Mouse (Mus musculus): Measurements from ENCODE around the gene Kcmf1. TPM values are rescaled to one million over a fixed set of nuclear protein-coding genes. Genes with fewer than 3 reads are reported as not detected.
"Not testable (repeated sequence)": the region's sequence is repeated elsewhere in the genome, so short reads cannot be mapped to it uniquely, and the experiment has no call there.

The Kcmf1 gene
- total RNA-seq, 1 experiment from 2014 or later = 126 TPM

DNA sequence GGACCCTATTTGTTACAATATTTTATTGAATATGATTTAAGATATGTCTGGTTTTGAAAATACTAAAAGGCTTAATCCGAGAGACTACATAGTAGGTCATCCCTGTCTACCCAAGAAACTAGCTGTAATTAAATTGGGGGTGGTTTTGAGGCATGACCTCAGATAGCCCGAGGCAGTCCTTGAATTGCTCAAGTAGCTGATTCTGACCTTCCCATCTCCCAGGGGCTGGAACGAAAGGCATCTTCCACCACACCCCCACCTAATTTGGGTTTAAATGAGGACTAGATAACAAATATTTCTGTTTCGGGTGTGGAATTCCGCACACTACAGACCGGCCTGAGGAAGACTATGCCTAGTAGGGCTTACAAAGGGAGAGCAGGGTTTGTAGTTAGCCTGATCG is 1.2 kb upstream of the Kcmf1 start:
- no peak for ATAC-seq (replicated peaks; ENCODE audit: low read depth, poor library complexity, severe bottlenecking)

DNA sequence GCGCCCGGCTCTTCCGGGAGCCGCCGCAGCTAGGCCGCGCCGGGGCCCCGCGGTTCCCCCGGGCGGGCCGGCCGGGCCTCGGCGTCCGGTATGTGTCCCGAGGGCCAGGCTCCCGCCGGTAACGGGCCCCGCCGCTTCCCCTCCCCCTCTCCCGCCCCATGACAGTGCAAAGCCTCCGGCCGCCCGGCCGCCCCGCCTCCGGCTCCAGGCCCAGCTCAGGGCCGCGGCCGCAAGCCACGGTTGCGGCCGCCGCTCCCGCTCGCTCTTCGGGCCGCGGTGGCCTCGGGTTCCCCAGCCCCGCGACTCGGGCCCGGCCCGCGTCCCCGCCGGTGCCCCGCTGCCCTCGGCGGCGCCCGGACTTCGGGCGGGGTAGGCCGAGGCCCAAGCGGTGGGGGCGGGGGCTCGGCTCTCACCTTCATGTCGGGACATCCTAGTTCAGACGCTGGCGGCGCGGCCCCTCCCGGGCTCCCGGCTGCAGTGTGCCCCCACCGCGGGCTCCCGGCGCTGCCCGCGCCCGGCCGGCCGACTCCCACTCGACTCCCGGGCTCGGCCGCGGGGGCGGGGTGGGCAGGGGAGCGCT is 488 bp downstream of the Kcmf1 start:
- ATAC-seq (replicated peaks; ENCODE audit: low read depth, poor library complexity, severe bottlenecking) = no peak

DNA sequence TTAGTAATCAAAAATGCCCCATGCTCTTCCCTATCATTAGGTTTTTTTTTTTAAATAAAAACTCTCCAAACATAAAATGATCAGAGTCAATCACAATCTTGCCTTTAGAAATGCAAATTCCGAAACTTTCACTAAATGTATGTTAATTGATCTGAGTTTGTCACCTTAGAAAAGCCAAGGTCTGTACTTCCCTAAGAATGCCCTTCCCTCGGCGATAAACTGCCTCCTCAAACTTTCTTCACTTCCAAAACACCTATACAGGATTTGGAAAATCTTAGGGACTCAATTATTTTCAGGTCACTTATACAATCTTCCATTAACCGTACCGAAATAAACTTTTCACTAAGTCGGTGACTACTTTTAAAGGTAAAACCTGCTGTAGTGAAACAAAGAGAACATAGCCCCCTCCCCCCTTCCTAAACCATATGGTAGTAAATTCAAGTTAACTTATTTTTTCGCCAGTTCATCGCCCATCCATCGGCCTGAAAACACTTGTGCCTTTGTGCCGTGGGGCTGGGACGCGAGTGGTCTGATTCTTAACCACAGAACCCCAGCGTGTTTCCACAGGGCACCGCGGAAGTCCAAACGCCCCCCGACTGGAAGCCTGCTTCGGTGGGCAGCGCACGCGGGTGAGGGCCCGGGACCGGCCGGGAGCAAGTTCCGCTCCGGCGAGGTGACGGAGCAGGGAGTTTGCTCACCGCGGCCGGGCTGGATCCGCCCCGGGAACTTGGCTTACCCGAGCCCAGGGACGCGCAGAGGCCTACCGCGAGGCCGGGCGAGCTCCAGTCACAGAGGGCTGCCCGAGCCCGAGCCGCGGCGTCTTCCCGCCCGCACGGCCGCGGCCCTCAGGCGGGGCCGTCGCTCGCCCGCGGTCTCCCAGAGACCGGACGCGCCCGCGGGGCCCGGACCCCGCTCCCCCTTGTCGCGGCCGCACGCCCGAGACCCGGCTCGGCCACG is 1.3 kb downstream of the Kcmf1 start:
- ATAC-seq (replicated peaks; ENCODE audit: low read depth, poor library complexity, severe bottlenecking) = peak; percentile 50

DNA sequence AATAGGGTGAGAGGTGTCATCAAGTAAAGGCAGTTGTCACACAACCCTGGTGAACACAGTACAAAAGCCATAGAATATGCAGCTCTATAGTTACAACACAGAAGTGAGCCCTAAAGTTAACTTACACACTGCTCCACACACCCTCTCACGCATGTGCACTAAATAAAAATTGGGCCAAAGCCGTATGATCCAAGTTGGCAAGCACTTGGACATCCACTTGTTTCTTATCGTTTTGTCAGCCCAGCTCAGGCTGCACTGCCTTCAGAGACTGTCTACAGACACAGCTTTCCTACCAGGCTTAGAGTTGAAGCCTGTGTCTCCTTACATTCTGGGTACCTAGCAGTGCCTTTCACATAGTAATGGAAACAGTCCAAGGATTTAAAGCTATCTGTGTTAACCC is 4.8 kb downstream of the Kcmf1 start:
- ATAC-seq (replicated peaks; ENCODE audit: low read depth, poor library complexity, severe bottlenecking) = no peak

DNA sequence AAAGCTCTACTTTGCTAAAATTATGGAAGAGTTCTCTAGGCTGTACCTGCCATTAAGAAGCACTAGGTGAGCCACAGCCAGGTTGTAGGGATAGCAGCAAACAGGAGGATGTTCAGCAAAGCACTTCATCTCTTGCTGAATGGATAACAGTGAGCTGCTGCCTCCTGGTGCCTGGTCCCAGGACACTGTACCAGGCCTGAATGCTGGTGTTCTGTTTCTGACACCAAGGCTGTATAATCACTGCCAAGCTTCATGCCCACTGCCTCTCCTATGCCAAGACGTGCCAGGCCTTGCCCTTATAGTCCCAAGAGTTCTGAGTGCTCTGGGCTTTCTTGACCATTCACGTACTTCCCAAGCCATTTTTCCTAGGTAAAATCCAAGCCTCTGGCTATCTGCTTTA is 8.5 kb downstream of the Kcmf1 start:
- no peak for ATAC-seq (replicated peaks; ENCODE audit: low read depth, poor library complexity, severe bottlenecking)

DNA sequence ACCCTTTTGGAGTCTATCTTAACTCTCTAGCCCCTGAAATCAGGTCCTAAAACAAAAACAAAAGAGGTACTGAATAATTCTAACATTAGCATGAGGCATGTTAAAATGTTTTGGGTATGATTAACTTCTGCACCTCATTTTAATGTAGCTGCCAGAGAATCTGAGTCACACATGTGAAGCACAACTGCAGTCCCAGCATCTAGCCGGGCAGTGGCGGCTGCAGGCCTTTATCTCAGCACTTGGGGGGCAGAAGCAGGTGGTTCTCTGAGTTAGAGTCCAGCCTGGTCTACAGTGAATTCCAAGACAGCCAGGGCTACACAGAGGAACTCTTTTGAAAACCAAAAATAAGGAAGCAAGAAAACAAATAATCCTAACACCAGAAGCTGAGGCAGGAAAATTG is 11.1 kb downstream of the Kcmf1 start:
- ATAC-seq (replicated peaks; ENCODE audit: low read depth, poor library complexity, severe bottlenecking) = no peak

- ATAC-seq (replicated peaks; ENCODE audit: low read depth, poor library complexity, severe bottlenecking) = no peak
These were observed 14.5 kb downstream of the Kcmf1 start for GRCm38 (mm10) chr6:72885268-72885667.

DNA sequence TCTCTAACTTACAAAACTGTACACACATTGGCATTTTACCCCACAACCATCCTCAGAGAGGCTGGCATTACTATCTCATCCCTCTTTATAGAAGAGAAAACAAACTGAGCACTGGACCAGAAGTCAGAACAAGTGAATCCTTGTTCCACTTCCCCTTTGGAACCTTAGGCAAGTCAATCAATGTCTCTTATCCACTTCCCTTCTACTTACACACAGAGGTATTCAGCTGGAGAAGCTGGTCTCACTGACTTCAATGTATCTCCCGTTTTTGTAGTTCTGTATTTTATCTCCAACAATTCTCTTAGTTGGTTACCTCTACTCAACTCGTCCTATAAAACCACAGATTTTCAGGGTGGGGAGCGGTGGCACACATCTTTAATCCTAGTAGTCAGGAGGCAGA is 15.0 kb downstream of the Kcmf1 start:
- peak; percentile 45 for ATAC-seq (replicated peaks; ENCODE audit: low read depth, poor library complexity, severe bottlenecking)

DNA sequence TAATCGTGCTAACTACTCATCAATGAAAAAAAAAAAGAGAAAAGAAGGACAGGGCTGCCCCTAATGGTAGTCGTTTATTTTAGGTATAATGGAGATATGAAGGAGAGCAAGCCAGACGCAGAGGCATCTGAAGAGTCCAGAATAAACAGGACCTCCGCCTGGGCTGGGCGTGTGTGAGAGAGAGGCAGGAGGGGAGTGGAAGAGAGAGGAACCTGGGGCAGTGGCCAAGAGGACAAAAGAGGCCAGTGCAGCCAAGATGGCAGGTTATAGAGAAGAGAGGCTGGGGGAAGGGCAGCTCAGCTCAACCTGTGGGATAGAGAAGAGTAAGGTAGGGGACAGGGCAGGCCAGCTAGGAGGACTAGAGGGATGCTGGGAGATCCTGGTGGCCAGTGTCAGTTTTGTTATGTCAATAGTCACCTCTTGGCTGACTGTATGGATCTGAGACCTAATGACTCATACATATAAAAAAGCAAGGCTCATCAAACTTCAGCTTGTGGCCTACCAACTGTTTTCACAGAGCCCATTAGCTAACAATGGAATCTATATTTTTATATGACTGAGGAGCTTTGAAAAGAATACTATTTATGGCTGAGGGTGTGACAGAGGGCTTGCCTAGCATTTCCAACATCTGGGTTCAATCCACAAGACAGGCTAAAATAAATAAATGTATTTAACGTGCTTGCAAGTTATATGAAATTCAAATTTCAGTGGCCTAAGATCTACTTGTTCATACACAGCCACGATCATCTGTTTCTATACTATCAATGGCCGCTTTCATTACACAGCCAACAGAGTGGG is 16.9 kb downstream of the Kcmf1 start:
- no peak for ATAC-seq (replicated peaks; ENCODE audit: low read depth, poor library complexity, severe bottlenecking)

DNA sequence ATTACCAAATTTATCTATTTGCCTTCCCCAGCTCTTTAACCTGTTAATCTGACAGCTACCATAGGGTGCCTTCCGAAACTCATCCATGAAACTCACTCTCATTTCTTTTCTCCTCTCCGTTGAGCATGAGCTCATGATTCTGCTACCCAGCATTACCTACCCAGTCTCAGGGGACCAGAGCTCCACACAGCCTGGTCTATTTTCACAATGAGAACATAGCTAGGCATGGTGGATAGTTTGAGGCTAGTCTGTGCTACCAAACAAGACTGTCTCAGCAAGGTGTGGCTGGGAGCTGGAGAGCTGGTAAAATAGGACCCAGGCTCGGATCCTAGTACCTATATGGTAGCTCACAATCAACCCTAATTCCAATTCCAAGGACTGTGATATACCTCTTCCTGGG is 17.6 kb downstream of the Kcmf1 start:
- no peak for ATAC-seq (replicated peaks; ENCODE audit: low read depth, poor library complexity, severe bottlenecking)

DNA sequence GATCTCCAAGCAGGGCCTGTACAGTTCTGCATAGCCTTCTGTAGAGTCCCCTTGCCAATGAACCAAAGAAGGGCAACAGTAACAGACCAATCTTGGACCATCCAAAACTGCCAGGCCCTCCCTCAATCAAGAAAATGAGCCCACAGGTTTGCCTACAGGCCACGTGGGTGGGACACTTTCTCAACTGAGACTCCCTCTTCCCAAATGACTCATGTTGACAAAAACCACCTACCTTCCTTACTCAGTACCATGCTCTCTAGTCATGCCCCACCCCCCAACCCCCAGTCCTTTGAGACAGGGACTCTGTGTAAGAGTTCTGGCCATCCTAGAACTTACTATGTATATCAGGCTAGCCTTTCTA is 18.2 kb downstream of the Kcmf1 start:
- ATAC-seq (replicated peaks; ENCODE audit: low read depth, poor library complexity, severe bottlenecking) = peak; percentile 26

- ATAC-seq (replicated peaks; ENCODE audit: low read depth, poor library complexity, severe bottlenecking) = peak; percentile 93
These were observed 18.7 kb downstream of the Kcmf1 start for GRCm38 (mm10) chr6:72880913-72881618.

DNA sequence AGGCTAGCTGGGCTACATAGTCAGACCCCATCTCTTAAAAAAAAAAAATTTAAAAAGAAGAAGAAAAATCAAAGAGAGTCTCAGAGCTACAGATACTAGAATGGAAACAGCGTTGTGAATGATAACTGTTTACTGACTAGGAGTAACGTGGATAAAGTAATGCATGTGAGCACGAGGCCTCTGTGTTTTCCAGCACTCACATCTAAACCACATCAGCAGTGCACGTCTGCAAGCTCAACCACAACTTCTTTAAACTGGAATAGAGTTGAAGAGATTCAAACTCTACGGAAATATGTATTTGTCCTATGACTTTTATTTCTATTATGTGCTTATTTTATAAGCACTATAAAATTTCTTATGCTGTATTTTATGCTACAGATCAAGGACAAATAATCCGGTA is 23.1 kb downstream of the Kcmf1 start:
- ATAC-seq (replicated peaks; ENCODE audit: low read depth, poor library complexity, severe bottlenecking) = peak; percentile 60

GRCm38 (mm10) chr6:72873338-72873737 is 26.4 kb downstream of the Kcmf1 start:
- no peak for ATAC-seq (replicated peaks; ENCODE audit: low read depth, poor library complexity, severe bottlenecking)

GRCm38 (mm10) chr6:72872276-72872675 is 27.5 kb downstream of the Kcmf1 start:
- ATAC-seq (replicated peaks; ENCODE audit: low read depth, poor library complexity, severe bottlenecking) = no peak

- ATAC-seq (replicated peaks; ENCODE audit: low read depth, poor library complexity, severe bottlenecking) = 0 out of 2 replicates have a peak, but pooled peaks have one; percentile 7
These were observed 30.2 kb downstream of the Kcmf1 start for GRCm38 (mm10) chr6:72869601-72870000.

GRCm38 (mm10) chr6:72868688-72869087 is 31.1 kb downstream of the Kcmf1 start:
- peak; percentile 79 for ATAC-seq (replicated peaks; ENCODE audit: low read depth, poor library complexity, severe bottlenecking)

- ATAC-seq (replicated peaks; ENCODE audit: low read depth, poor library complexity, severe bottlenecking) = no peak
These were observed 32.0 kb downstream of the Kcmf1 start for GRCm38 (mm10) chr6:72867746-72868145.

GRCm38 (mm10) chr6:72866232-72866631 is 33.5 kb downstream of the Kcmf1 start:
- no peak for ATAC-seq (replicated peaks; ENCODE audit: low read depth, poor library complexity, severe bottlenecking)

DNA sequence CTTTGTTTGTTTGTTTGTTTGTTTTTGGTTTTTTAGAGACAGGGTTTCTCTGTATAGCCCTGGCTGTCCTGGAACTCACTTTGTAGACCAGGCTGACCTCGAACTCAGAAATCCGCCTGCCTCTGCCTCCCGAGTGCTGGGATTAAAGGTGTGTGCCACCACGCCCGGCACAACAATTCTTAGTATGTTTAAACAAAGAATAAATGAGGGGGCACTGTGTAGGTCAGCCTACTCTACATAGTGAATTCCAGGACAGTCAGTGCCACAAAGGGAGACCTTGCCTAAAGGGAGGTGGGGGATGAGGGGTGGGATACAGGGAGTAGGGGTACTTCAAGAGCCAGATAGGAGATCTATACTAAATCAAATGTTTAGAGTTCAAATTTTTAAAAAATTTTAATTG is 37.1 kb downstream of the Kcmf1 start:
- ATAC-seq (replicated peaks; ENCODE audit: low read depth, poor library complexity, severe bottlenecking) = not testable (repeated sequence)

Measured in common myeloid progenitor, adult 5-6 weeks (primary cell).